Comparison of ENCODE assay signal across 7 mouse cellular contexts in genomic region chr12:33235771-33236323, GRCm38 (mm10).
DNase-seq lines count a peak whose midpoint lies in the region; ATAC-seq and TF ChIP-seq lines count a peak whose summit lies in the region.

No protein-coding gene starts in this region.

- H3K4me2 ChIP-seq in limb, embryonic 12.5 days = no peak overlapping the region

- no peak for TF ChIP-seq CTCF in heart, adult 2 months (IDR thresholded peaks at IDR 0.05)
- no peak for TF ChIP-seq CTCF in thymus, adult 2 months (IDR thresholded peaks at IDR 0.05; ENCODE audit: borderline replicate concordance, control insufficient read depth, extremely low read depth, insufficient read depth, low read length, poor library complexity)

- no peak for TF ChIP-seq POLR2A in heart, adult 2 months (IDR thresholded peaks at IDR 0.05; ENCODE audit: insufficient read depth, low read depth, low read length)
- no peak for TF ChIP-seq POLR2A in thymus, adult 2 months (IDR thresholded peaks at IDR 0.05; ENCODE audit: control insufficient read depth, extremely low read depth, insufficient read depth, low read length, poor library complexity)

- H3K4me1 ChIP-seq in limb, embryonic 12.5 days (replicated peaks) = peaks cover 11% of the 10 kb centered on the region
- peaks cover 11% of the 10 kb centered on the region; the same call in 1 of the 2 replicates for H3K4me1 ChIP-seq in limb, embryonic 10.5 days
- peaks cover 5% of the 10 kb centered on the region for H3K4me1 ChIP-seq in heart, adult 2 months (ENCODE audit: control insufficient read depth, insufficient read depth, low read length)
- H3K4me1 ChIP-seq in thymus, adult 2 months (replicated peaks; ENCODE audit: control insufficient read depth, insufficient read depth, low read length) = 0 out of 2 replicates have a peak, but pooled peaks cover 3% of the 10 kb centered on the region

- no peak for ATAC-seq in limb, embryonic 12.5 days (ENCODE audit: insufficient number of reproducible peaks, insufficient read depth, low FRiP score, low TSS enrichment, low read depth)

- no peaks in the 10 kb centered on the region for H3K79me2 ChIP-seq in heart, adult 2 months (replicated peaks; ENCODE audit: control insufficient read depth, insufficient read depth, low read length)

- intact Hi-C loops in heart, adult 2 months (cut with DNase I) = no loop called here

- no peak overlapping the region for H3K4me3 ChIP-seq in limb, embryonic 12.5 days (replicated peaks)
- no peak overlapping the region for H3K4me3 ChIP-seq in limb, embryonic 10.5 days
- no peak overlapping the region for H3K4me3 ChIP-seq in heart, adult 2 months
- no peak overlapping the region for H3K4me3 ChIP-seq in thymus, adult 2 months (ENCODE audit: control insufficient read depth, insufficient read depth, low read length)

- no peak for TF ChIP-seq EP300 in heart, adult 2 months (IDR thresholded peaks at IDR 0.05; ENCODE audit: insufficient read depth, low read depth, low read length)

- H3K27me3 ChIP-seq in limb, embryonic 12.5 days = no peaks in the 10 kb centered on the region
- H3K27me3 ChIP-seq in limb, embryonic 10.5 days (ENCODE audit: low read depth, poor library complexity, severe bottlenecking) = no peaks in the 10 kb centered on the region
- no peaks in the 10 kb centered on the region for H3K27me3 ChIP-seq in heart, adult 2 months (ENCODE audit: control insufficient read depth, insufficient read depth, low read length)
- H3K27me3 ChIP-seq in thymus, adult 2 months (ENCODE audit: control insufficient read depth, insufficient read depth, low read length) = no peaks in the 10 kb centered on the region

- WGBS in limb, embryonic 12.5 days = 49% methylated on average over 13 of the region's 13 CpGs
- WGBS in limb, embryonic 10.5 days = 61% methylated on average over 13 of the region's 13 CpGs
- WGBS in heart, adult 2 months = 51% methylated on average over 13 of the region's 13 CpGs
- WGBS in thymus, adult 2 months = 74% methylated on average over 13 of the region's 13 CpGs

- 0 out of 2 replicates have a peak overlapping the region, but pooled peaks have one; percentile 14 for H3K27ac ChIP-seq in limb, embryonic 12.5 days
- H3K27ac ChIP-seq in limb, embryonic 10.5 days = no peak overlapping the region
- H3K27ac ChIP-seq in heart, adult 2 months = no peak overlapping the region
- no peak overlapping the region for H3K27ac ChIP-seq in thymus, adult 2 months (ENCODE audit: control insufficient read depth, insufficient read depth, low read length)

- H3K36me3 ChIP-seq in limb, embryonic 12.5 days = no peaks in the 10 kb centered on the region
- H3K36me3 ChIP-seq in limb, embryonic 10.5 days = no peaks in the 10 kb centered on the region
- no peaks in the 10 kb centered on the region for H3K36me3 ChIP-seq in heart, adult 2 months (ENCODE audit: control insufficient read depth, insufficient read depth, low read length)
- no peaks in the 10 kb centered on the region for H3K36me3 ChIP-seq in thymus, adult 2 months (ENCODE audit: control insufficient read depth, insufficient read depth, low read length)

- no peak for DNase-seq in limb, embryonic 10.5 days (ENCODE audit: low spot score)
- DNase-seq in adrenal gland, postnatal 36 days = peak; percentile 81 to 86
- peak; percentile 32 to 38 for DNase-seq in heart, adult 2 months
- DNase-seq in lung, postnatal 4 days = peak; percentile 60 to 86
- DNase-seq in thymus, adult 2 months = no peak
- DNase-seq in layer of hippocampus, postnatal 25 days (ENCODE audit: extremely low spot score in 1 of 2, low spot score in 1 of 2) = no peak

- no peak overlapping the region for H3K9ac ChIP-seq in limb, embryonic 12.5 days (replicated peaks)
- H3K9ac ChIP-seq in heart, adult 2 months (ENCODE audit: low read depth, low read length) = no peak overlapping the region

- peaks cover 6% of the 10 kb centered on the region; the same call in 1 of the 2 replicates for H3K9me3 ChIP-seq in limb, embryonic 12.5 days
- H3K9me3 ChIP-seq in limb, embryonic 10.5 days (replicated peaks) = no peaks in the 10 kb centered on the region

Comparison
In these comparisons a context has a peak if more than half of its experiments do, and no peak if none do; other contexts are left out.
1. DNase-seq: peak in adrenal gland, postnatal 36 days (2 of 2), heart, adult 2 months (2 of 2) and lung, postnatal 4 days (2 of 2); none in limb, embryonic 10.5 days (single experiment), thymus, adult 2 months (single experiment) and layer of hippocampus, postnatal 25 days (0 of 2).